In genomic region chr19:6970460-6971085, GRCm38 (mm10) we compare ENCODE assay signal across 8 mouse cellular contexts. TPM values are rescaled to one million over a fixed set of nuclear protein-coding genes. Genes with fewer than 3 reads are reported as not detected.
DNase-seq lines count a peak whose midpoint lies in the region; ATAC-seq and TF ChIP-seq lines count a peak whose summit lies in the region.

No protein-coding gene starts in this region.

- no peaks in the 10 kb centered on the region for H3K9me3 ChIP-seq in heart, postnatal 0 days (replicated peaks; ENCODE audit: control insufficient read depth, low read length)
- H3K9me3 ChIP-seq in ES-E14 (ENCODE audit: control insufficient read depth, insufficient read depth, low read depth, low read length), result no peaks in the 10 kb centered on the region
- H3K9me3 ChIP-seq in forebrain, embryonic 11.5 days (ENCODE audit: control insufficient read depth, low read length), result no peaks in the 10 kb centered on the region
- no peaks in the 10 kb centered on the region for H3K9me3 ChIP-seq in liver, embryonic 15.5 days (replicated peaks)

- H3K27me3 ChIP-seq in heart, postnatal 0 days (ENCODE audit: control insufficient read depth, insufficient read depth, low read length), result no peaks in the 10 kb centered on the region
- peaks cover 2% of the 10 kb centered on the region; the same call in 1 of the 2 replicates for H3K27me3 ChIP-seq in forebrain, embryonic 11.5 days (ENCODE audit: control insufficient read depth, insufficient read depth, low read length)
- peaks cover 22% of the 10 kb centered on the region for H3K27me3 ChIP-seq in liver, embryonic 15.5 days

- no peak for TF ChIP-seq CTCF in heart, postnatal 0 days (IDR thresholded peaks at IDR 0.05; ENCODE audit: low read depth)

- peak overlapping the region; percentile 67 for H3K4me3 ChIP-seq in heart, postnatal 0 days (ENCODE audit: low read depth, low read length)
- peak overlapping the region; percentile 38 to 44; a peak in 3 of 4 replicates for H3K4me3 ChIP-seq in ES-E14 (ENCODE audit: insufficient read depth in 1 of 2, low read depth in 1 of 2, low read length in 2 of 2, poor library complexity in 1 of 2, severe bottlenecking in 1 of 2)
- H3K4me3 ChIP-seq in forebrain, embryonic 11.5 days (ENCODE audit: low read depth, low read length), result no peak overlapping the region
- peak overlapping the region; percentile 66 for H3K4me3 ChIP-seq in liver, embryonic 15.5 days (replicated peaks)

- no peak overlapping the region for H3K27ac ChIP-seq in heart, postnatal 0 days (ENCODE audit: low read depth)
- H3K27ac ChIP-seq in ES-E14 (ENCODE audit: insufficient read depth, low read depth, low read length, poor library complexity, severe bottlenecking), result peak overlapping the region; percentile 59; the same call in 1 of the 2 replicates
- H3K27ac ChIP-seq in forebrain, embryonic 11.5 days (ENCODE audit: low read depth, low read length), result no peak overlapping the region
- peak overlapping the region; percentile 29; the same call in 1 of the 2 replicates for H3K27ac ChIP-seq in liver, embryonic 15.5 days (replicated peaks)

- no peak for TF ChIP-seq EP300 in heart, postnatal 0 days (IDR thresholded peaks at IDR 0.05; ENCODE audit: low read depth)

- 29% methylated on average over 11 of the region's 11 CpGs for WGBS in heart, postnatal 0 days
- 18% methylated on average over 11 of the region's 11 CpGs for WGBS in forebrain, embryonic 11.5 days
- 23% methylated on average over 11 of the region's 11 CpGs for WGBS in liver, embryonic 15.5 days (ENCODE audit: insufficient replicate concordance)

- in situ Hi-C loops in ES-E14 (cut with MboI; ENCODE audit: low sequenced_read_pairs in 2 of 2, unreplicated experiment in 2 of 2), result no loop called here

- H3K36me3 ChIP-seq in heart, postnatal 0 days (replicated peaks; ENCODE audit: control insufficient read depth, insufficient read depth, low read length), result peaks cover 10% of the 10 kb centered on the region
- H3K36me3 ChIP-seq in ES-E14 (ENCODE audit: control insufficient read depth, insufficient read depth, low read length, poor library complexity, severe bottlenecking), result peaks cover 10% of the 10 kb centered on the region
- no peaks in the 10 kb centered on the region for H3K36me3 ChIP-seq in forebrain, embryonic 11.5 days (ENCODE audit: control insufficient read depth, insufficient read depth, low read length)
- peaks cover 4% of the 10 kb centered on the region; the same call in 1 of the 2 replicates for H3K36me3 ChIP-seq in liver, embryonic 15.5 days (replicated peaks)

- DNase-seq in heart, postnatal 0 days (ENCODE audit: low spot score), result no peak
- DNase-seq in heart, postnatal 25 days (ENCODE audit: low spot score), result no peak
- no peak for DNase-seq in ES-E14 (ENCODE audit: low read depth, low spot score)
- DNase-seq in forebrain, embryonic 11.5 days (ENCODE audit: low spot score), result no peak
- no peak for DNase-seq in yolk sac, embryonic 10.5 days (ENCODE audit: low spot score)
- no peak for DNase-seq in gastrocnemius, postnatal 25 days
- DNase-seq in B cell, adult 2 months, result no peak

- peaks cover 14% of the 10 kb centered on the region; the same call in 1 of the 2 replicates for H3K4me1 ChIP-seq in heart, postnatal 0 days (ENCODE audit: control insufficient read depth, insufficient read depth)
- peaks cover 11 to 33% of the 10 kb centered on the region in 2 experiments; a peak in 3 of 4 replicates for H3K4me1 ChIP-seq in ES-E14 (ENCODE audit: control insufficient read depth in 2 of 2, insufficient read depth in 2 of 2, low read length in 2 of 2, poor library complexity in 1 of 2)
- H3K4me1 ChIP-seq in forebrain, embryonic 11.5 days (replicated peaks; ENCODE audit: control insufficient read depth, insufficient read depth, low read length), result peaks cover 10% of the 10 kb centered on the region
- peaks cover 79% of the 10 kb centered on the region for H3K4me1 ChIP-seq in liver, embryonic 15.5 days (replicated peaks)

- no peak overlapping the region for H3K9ac ChIP-seq in heart, postnatal 0 days (replicated peaks; ENCODE audit: low read depth, low read length)
- peak overlapping the region; percentile 51; the same call in 1 of the 2 replicates for H3K9ac ChIP-seq in ES-E14 (ENCODE audit: insufficient read depth, low read depth, low read length, poor library complexity, severe bottlenecking)
- H3K9ac ChIP-seq in forebrain, embryonic 11.5 days (ENCODE audit: low read length), result peak overlapping the region; percentile 12
- H3K9ac ChIP-seq in liver, embryonic 15.5 days, result peak overlapping the region; percentile 75

- intact Hi-C loops in heart, postnatal 25 days (cut with DNase I), result no loop called here

- no peak for ATAC-seq in heart, postnatal 0 days (ENCODE audit: insufficient read depth, low read depth)
- ATAC-seq in forebrain, embryonic 11.5 days (replicated peaks; ENCODE audit: low FRiP score), result no peak
- no peak for ATAC-seq in liver, embryonic 15.5 days (ENCODE audit: insufficient read depth)

- 0 out of 2 replicates have a peak overlapping the region, but pooled peaks have one; percentile 81 for H3K4me2 ChIP-seq in heart, postnatal 0 days (ENCODE audit: low read depth, low read length)
- peak overlapping the region; percentile 51 for H3K4me2 ChIP-seq in forebrain, embryonic 11.5 days (ENCODE audit: low read depth, low read length, severe bottlenecking)
- H3K4me2 ChIP-seq in liver, embryonic 15.5 days, result peak overlapping the region; percentile 97

TF ChIP-seq in ES-E14, 5 proteins besides CTCF, POLR2A, EP300 and RAD21:
- TF ChIP-seq ZNF384 (IDR thresholded peaks at IDR 0.05; ENCODE audit: low read depth, low read length) (no peak), MAFK (IDR thresholded peaks at IDR 0.05; ENCODE audit: insufficient read depth, low read depth, low read length) (no peak), HCFC1 (IDR thresholded peaks at IDR 0.05; ENCODE audit: borderline replicate concordance, insufficient read depth, low read length) (no peak), CHD2 (IDR thresholded peaks at IDR 0.05; ENCODE audit: low read depth, low read length) (no peak), ZC3H11A (IDR thresholded peaks at IDR 0.05; ENCODE audit: borderline replicate concordance, low read depth, low read length) (no peak)

RNA-seq across cellular contexts. Expression of gene Ppp1r14b, which starts 4.2 kb away (rescaled TPM):
- 88.3 and 100 TPM in 2 replicates for total RNA-seq in heart, postnatal 0 days (2014; rRNA removed; ENCODE audit: low replicate concordance)
- polyA plus RNA-seq in heart, postnatal 0 days (2015; fragmentation: Nextera tagmentation; extraction: Ambion mirVana), result 128 and 132 TPM in 2 replicates
- 100 to 1,000 TPM in 1 of 2 experiments, 10 to 100 TPM in 1; 83.5 to 112 TPM for total RNA-seq in heart, postnatal 25 days (2021)
- total RNA-seq in ES-E14 (2012; rRNA removed), result 365 and 385 TPM in 2 replicates
- 305 and 329 TPM in 2 replicates for polyA plus RNA-seq in forebrain, embryonic 11.5 days (2014; fragmentation: Nextera tagmentation; extraction: Ambion mirVana)
- 51.4 and 55.8 TPM in 2 replicates for polyA plus RNA-seq in liver, embryonic 15.5 days (2015; fragmentation: Nextera tagmentation; extraction: Ambion mirVana)
- 100 to 1,000 TPM; 113 to 131 TPM for total RNA-seq in gastrocnemius, postnatal 25 days (2021)

RNA-seq across cellular contexts. Expression of gene Plcb3, which starts 5.7 kb away (rescaled TPM):
- total RNA-seq in heart, postnatal 0 days (2014; rRNA removed; ENCODE audit: low replicate concordance), result 24.9 and 46.0 TPM in 2 replicates
- 8.3 and 8.6 TPM in 2 replicates for polyA plus RNA-seq in heart, postnatal 0 days (2015; fragmentation: Nextera tagmentation; extraction: Ambion mirVana)
- 10 to 100 TPM; 15.6 to 17.7 TPM for total RNA-seq in heart, postnatal 25 days (2021)
- 42.3 and 55.1 TPM in 2 replicates for total RNA-seq in ES-E14 (2012; rRNA removed)
- 21.2 and 24.1 TPM in 2 replicates for polyA plus RNA-seq in forebrain, embryonic 11.5 days (2014; fragmentation: Nextera tagmentation; extraction: Ambion mirVana)
- polyA plus RNA-seq in liver, embryonic 15.5 days (2015; fragmentation: Nextera tagmentation; extraction: Ambion mirVana), result 5.9 and 6.8 TPM in 2 replicates
- 10 to 100 TPM in 1 of 2 experiments, 1 to 10 TPM in 1; 9.8 to 10.4 TPM for total RNA-seq in gastrocnemius, postnatal 25 days (2021)

RNA-seq across cellular contexts. Expression of gene Fkbp2, which starts 9.7 kb away (rescaled TPM):
- total RNA-seq in heart, postnatal 0 days (2014; rRNA removed; ENCODE audit: low replicate concordance), result 0.65 and 8.5 TPM in 2 replicates
- 59.9 and 65.2 TPM in 2 replicates for polyA plus RNA-seq in heart, postnatal 0 days (2015; fragmentation: Nextera tagmentation; extraction: Ambion mirVana)
- total RNA-seq in heart, postnatal 25 days (2021), result 10 to 100 TPM; 16.5 to 22.2 TPM
- total RNA-seq in ES-E14 (2012; rRNA removed), result 51.0 and 64.0 TPM in 2 replicates
- 65.4 and 80.7 TPM in 2 replicates for polyA plus RNA-seq in forebrain, embryonic 11.5 days (2014; fragmentation: Nextera tagmentation; extraction: Ambion mirVana)
- polyA plus RNA-seq in liver, embryonic 15.5 days (2015; fragmentation: Nextera tagmentation; extraction: Ambion mirVana), result 88.3 and 101 TPM in 2 replicates
- 10 to 100 TPM in 1 of 2 experiments, 1 to 10 TPM in 1; 7.9 to 12.4 TPM for total RNA-seq in gastrocnemius, postnatal 25 days (2021)

RNA-seq across cellular contexts. Expression of gene Vegfb, which starts 16.9 kb away (rescaled TPM):
- total RNA-seq in heart, postnatal 0 days (2014; rRNA removed; ENCODE audit: low replicate concordance), result 74.8 and 122 TPM in 2 replicates
- 193 and 194 TPM in 2 replicates for polyA plus RNA-seq in heart, postnatal 0 days (2015; fragmentation: Nextera tagmentation; extraction: Ambion mirVana)
- total RNA-seq in heart, postnatal 25 days (2021), result 100 to 1,000 TPM; 410 to 431 TPM
- total RNA-seq in ES-E14 (2012; rRNA removed), result 10.0 and 14.3 TPM in 2 replicates
- 29.5 and 32.7 TPM in 2 replicates for polyA plus RNA-seq in forebrain, embryonic 11.5 days (2014; fragmentation: Nextera tagmentation; extraction: Ambion mirVana)
- polyA plus RNA-seq in liver, embryonic 15.5 days (2015; fragmentation: Nextera tagmentation; extraction: Ambion mirVana), result 15.5 and 15.6 TPM in 2 replicates
- total RNA-seq in gastrocnemius, postnatal 25 days (2021), result 100 to 1,000 TPM; 143 to 156 TPM

RNA-seq across cellular contexts. Expression of gene Dnajc4, which starts 21.8 kb away (rescaled TPM):
- 51.4 and 75.2 TPM in 2 replicates for total RNA-seq in heart, postnatal 0 days (2014; rRNA removed; ENCODE audit: low replicate concordance)
- 58.5 and 59.7 TPM in 2 replicates for polyA plus RNA-seq in heart, postnatal 0 days (2015; fragmentation: Nextera tagmentation; extraction: Ambion mirVana)
- 10 to 100 TPM; 48.2 to 56.1 TPM for total RNA-seq in heart, postnatal 25 days (2021)
- total RNA-seq in ES-E14 (2012; rRNA removed), result 14.0 and 22.0 TPM in 2 replicates
- 14.5 and 18.8 TPM in 2 replicates for polyA plus RNA-seq in forebrain, embryonic 11.5 days (2014; fragmentation: Nextera tagmentation; extraction: Ambion mirVana)
- 10.2 and 10.9 TPM in 2 replicates for polyA plus RNA-seq in liver, embryonic 15.5 days (2015; fragmentation: Nextera tagmentation; extraction: Ambion mirVana)
- 10 to 100 TPM; 31.3 to 32.9 TPM for total RNA-seq in gastrocnemius, postnatal 25 days (2021)

Comparison
In these comparisons a context has a peak if more than half of its experiments do, and no peak if none do; other contexts are left out.
1. H3K27ac ChIP-seq: peak in ES-E14 (single experiment) and liver, embryonic 15.5 days (single experiment); none in heart, postnatal 0 days (single experiment) and forebrain, embryonic 11.5 days (single experiment).
2. Peak in every context shown above with its lines, with median percentiles within 50 percentile points of each other: H3K4me2 ChIP-seq.